Mouse (Mus musculus): ENCODE data around the gene Artn. TPM values are rescaled to one million over a fixed set of nuclear protein-coding genes. Genes with fewer than 3 reads are reported as not detected.

Gene Artn
- polyA plus RNA-seq, 1 experiment from 2014 or later, result 2.0 TPM

- 79% methylated on average over 14 of the region's 14 CpGs for WGBS
- H3K27ac ChIP-seq (replicated peaks; ENCODE audit: low read depth, low read length), result no peak overlapping the region
- ATAC-seq (replicated peaks; ENCODE audit: insufficient number of reproducible peaks, low FRiP score, low TSS enrichment, low read depth) (no peak), DNase-seq (ENCODE audit: low spot score) (no peak)
- no peaks in the 10 kb centered on the region for H3K4me1 ChIP-seq (ENCODE audit: control insufficient read depth, insufficient read depth, low read length)
- H3K9ac ChIP-seq (replicated peaks; ENCODE audit: low read length), result no peak overlapping the region
- H3K4me2 ChIP-seq (ENCODE audit: low read depth, low read length), result no peak overlapping the region
- H3K4me3 ChIP-seq (ENCODE audit: low read depth, low read length), result no peak overlapping the region
- no peaks in the 10 kb centered on the region for H3K36me3 ChIP-seq (replicated peaks; ENCODE audit: control insufficient read depth, insufficient read depth, low read depth, low read length)
- no peaks in the 10 kb centered on the region for H3K9me3 ChIP-seq (replicated peaks; ENCODE audit: control insufficient read depth, low read length)
- H3K27me3 ChIP-seq (ENCODE audit: control insufficient read depth, insufficient read depth, low read length), result no peaks in the 10 kb centered on the region
Measured at GRCm38 (mm10) chr4:117964346-117965025, 34.9 kb upstream of the Artn start.

GRCm38 (mm10) chr4:117957492-117957891, 27.9 kb upstream of the Artn start:
- H3K9me3 ChIP-seq (replicated peaks; ENCODE audit: control insufficient read depth, low read length), result no peaks in the 10 kb centered on the region; the same call in 1 of the 2 replicates
- 58% methylated on average over 4 of the region's 4 CpGs for WGBS
- no peak overlapping the region for H3K4me2 ChIP-seq (ENCODE audit: low read depth, low read length)

GRCm38 (mm10) chr4:117947493-117947892, 17.9 kb upstream of the Artn start:
- no peaks in the 10 kb centered on the region; the same call in 1 of the 2 replicates for H3K36me3 ChIP-seq (replicated peaks; ENCODE audit: control insufficient read depth, insufficient read depth, low read depth, low read length)
- H3K9me3 ChIP-seq (replicated peaks; ENCODE audit: control insufficient read depth, low read length), result no peaks in the 10 kb centered on the region; the same call in 1 of the 2 replicates
- H3K9ac ChIP-seq (replicated peaks; ENCODE audit: low read length), result no peak overlapping the region
- DNase-seq (ENCODE audit: low spot score), result no peak
- 0 out of 2 replicates have a peak, but pooled peaks cover 2% of the 10 kb centered on the region for H3K4me1 ChIP-seq (ENCODE audit: control insufficient read depth, insufficient read depth, low read length)
- no peak for ATAC-seq (replicated peaks; ENCODE audit: insufficient number of reproducible peaks, low FRiP score, low TSS enrichment, low read depth)
- 75% methylated on average over 7 of the region's 7 CpGs for WGBS
- H3K4me3 ChIP-seq (ENCODE audit: low read depth, low read length), result no peak overlapping the region
- H3K27me3 ChIP-seq (ENCODE audit: control insufficient read depth, insufficient read depth, low read length), result no peaks in the 10 kb centered on the region
- no peak overlapping the region for H3K4me2 ChIP-seq (ENCODE audit: low read depth, low read length)
- no peak overlapping the region for H3K27ac ChIP-seq (replicated peaks; ENCODE audit: low read depth, low read length)

More at GRCm38 (mm10) chr4:117957492-117957891, 27.9 kb upstream of the Artn start:
- Histone ChIP-seq H3K27ac (replicated peaks; ENCODE audit: low read depth, low read length) (no peak overlapping the region), H3K4me3 (ENCODE audit: low read depth, low read length) (no peak overlapping the region), H3K36me3 (replicated peaks; ENCODE audit: control insufficient read depth, insufficient read depth, low read depth, low read length) (no peaks in the 10 kb centered on the region; the same call in 1 of the 2 replicates), H3K27me3 (ENCODE audit: control insufficient read depth, insufficient read depth, low read length) (no peaks in the 10 kb centered on the region), H3K9ac (replicated peaks; ENCODE audit: low read length) (no peak overlapping the region), H3K4me1 (ENCODE audit: control insufficient read depth, insufficient read depth, low read length) (no peaks in the 10 kb centered on the region)
- DNase-seq (ENCODE audit: low spot score) (no peak), ATAC-seq (replicated peaks; ENCODE audit: insufficient number of reproducible peaks, low FRiP score, low TSS enrichment, low read depth) (no peak)

GRCm38 (mm10) chr4:117946639-117947305, 17.2 kb upstream of the Artn start:
- H3K4me1 ChIP-seq (ENCODE audit: control insufficient read depth, insufficient read depth, low read length), result 0 out of 2 replicates have a peak, but pooled peaks cover 2% of the 10 kb centered on the region
- no peaks in the 10 kb centered on the region for H3K9me3 ChIP-seq (replicated peaks; ENCODE audit: control insufficient read depth, low read length)
- H3K36me3 ChIP-seq (replicated peaks; ENCODE audit: control insufficient read depth, insufficient read depth, low read depth, low read length), result no peaks in the 10 kb centered on the region
- no peak overlapping the region for H3K27ac ChIP-seq (replicated peaks; ENCODE audit: low read depth, low read length)
- DNase-seq (ENCODE audit: low spot score) (no peak), ATAC-seq (replicated peaks; ENCODE audit: insufficient number of reproducible peaks, low FRiP score, low TSS enrichment, low read depth) (no peak)
- H3K9ac ChIP-seq (replicated peaks; ENCODE audit: low read length), result no peak overlapping the region
- 90% methylated on average over 11 of the region's 11 CpGs for WGBS
- H3K4me3 ChIP-seq (ENCODE audit: low read depth, low read length), result no peak overlapping the region
- H3K4me2 ChIP-seq (ENCODE audit: low read depth, low read length), result no peak overlapping the region
- no peaks in the 10 kb centered on the region for H3K27me3 ChIP-seq (ENCODE audit: control insufficient read depth, insufficient read depth, low read length)

- no peak overlapping the region for H3K9ac ChIP-seq (replicated peaks; ENCODE audit: low read length)
- no peak overlapping the region for H3K27ac ChIP-seq (replicated peaks; ENCODE audit: low read depth, low read length)
- 0 out of 2 replicates have a peak, but pooled peaks cover 2% of the 10 kb centered on the region for H3K4me1 ChIP-seq (ENCODE audit: control insufficient read depth, insufficient read depth, low read length)
- DNase-seq (ENCODE audit: low spot score), result no peak
- no peaks in the 10 kb centered on the region for H3K36me3 ChIP-seq (replicated peaks; ENCODE audit: control insufficient read depth, insufficient read depth, low read depth, low read length)
- no peak overlapping the region for H3K4me2 ChIP-seq (ENCODE audit: low read depth, low read length)
- H3K4me3 ChIP-seq (ENCODE audit: low read depth, low read length), result no peak overlapping the region
- H3K27me3 ChIP-seq (ENCODE audit: control insufficient read depth, insufficient read depth, low read length), result no peaks in the 10 kb centered on the region
- no peak for ATAC-seq (replicated peaks; ENCODE audit: insufficient number of reproducible peaks, low FRiP score, low TSS enrichment, low read depth)
- H3K9me3 ChIP-seq (replicated peaks; ENCODE audit: control insufficient read depth, low read length), result no peaks in the 10 kb centered on the region
- 24% methylated on average over 5 of the region's 5 CpGs for WGBS
Measured at GRCm38 (mm10) chr4:117943317-117943716, 13.8 kb upstream of the Artn start.

DNA sequence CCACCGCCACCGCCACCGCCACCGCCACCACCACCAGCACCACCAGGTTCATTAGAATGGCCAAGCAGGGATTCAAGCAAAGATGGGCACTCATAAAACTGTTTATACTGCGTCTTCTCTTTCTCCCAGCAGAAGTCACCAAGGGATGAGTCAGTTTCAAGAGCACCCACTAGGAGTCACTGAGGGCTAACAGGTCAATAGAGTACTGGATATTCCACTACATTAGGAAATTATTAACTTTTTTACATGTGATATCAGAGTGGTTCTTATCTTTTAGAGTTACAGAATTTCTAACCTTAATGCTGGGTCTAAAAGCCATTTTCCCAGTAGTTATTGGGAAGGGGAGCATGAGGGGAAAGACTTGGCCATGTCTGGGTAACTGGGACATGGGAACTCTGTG, 7.4 kb upstream of the Artn start:
- Histone ChIP-seq H3K9ac (replicated peaks; ENCODE audit: low read length) (no peak overlapping the region), H3K4me3 (ENCODE audit: low read depth, low read length) (no peak overlapping the region), H3K27ac (replicated peaks; ENCODE audit: low read depth, low read length) (no peak overlapping the region), H3K36me3 (replicated peaks; ENCODE audit: control insufficient read depth, insufficient read depth, low read depth, low read length) (no peaks in the 10 kb centered on the region), H3K4me1 (ENCODE audit: control insufficient read depth, insufficient read depth, low read length) (no peaks in the 10 kb centered on the region), H3K4me2 (ENCODE audit: low read depth, low read length) (no peak overlapping the region), H3K9me3 (replicated peaks; ENCODE audit: control insufficient read depth, low read length) (no peaks in the 10 kb centered on the region), H3K27me3 (ENCODE audit: control insufficient read depth, insufficient read depth, low read length) (no peaks in the 10 kb centered on the region)
- ATAC-seq (replicated peaks; ENCODE audit: insufficient number of reproducible peaks, low FRiP score, low TSS enrichment, low read depth), result no peak
- 98% methylated on average over 5 of the region's 5 CpGs for WGBS
- DNase-seq (ENCODE audit: low spot score), result no peak

- Histone ChIP-seq H3K4me2 (ENCODE audit: low read depth, low read length) (no peak overlapping the region), H3K4me3 (ENCODE audit: low read depth, low read length) (no peak overlapping the region), H3K9me3 (replicated peaks; ENCODE audit: control insufficient read depth, low read length) (no peaks in the 10 kb centered on the region), H3K27ac (replicated peaks; ENCODE audit: low read depth, low read length) (no peak overlapping the region), H3K4me1 (ENCODE audit: control insufficient read depth, insufficient read depth, low read length) (no peaks in the 10 kb centered on the region; the same call in none of the 2 replicates), H3K27me3 (ENCODE audit: control insufficient read depth, insufficient read depth, low read length) (no peaks in the 10 kb centered on the region), H3K9ac (replicated peaks; ENCODE audit: low read length) (no peak overlapping the region), H3K36me3 (replicated peaks; ENCODE audit: control insufficient read depth, insufficient read depth, low read depth, low read length) (no peaks in the 10 kb centered on the region)
- ATAC-seq (replicated peaks; ENCODE audit: insufficient number of reproducible peaks, low FRiP score, low TSS enrichment, low read depth) (no peak), DNase-seq (ENCODE audit: low spot score) (no peak)
- WGBS, result 81% methylated on average over 4 of the region's 4 CpGs
Measured at GRCm38 (mm10) chr4:117934081-117934480, 4.5 kb upstream of the Artn start.

DNA sequence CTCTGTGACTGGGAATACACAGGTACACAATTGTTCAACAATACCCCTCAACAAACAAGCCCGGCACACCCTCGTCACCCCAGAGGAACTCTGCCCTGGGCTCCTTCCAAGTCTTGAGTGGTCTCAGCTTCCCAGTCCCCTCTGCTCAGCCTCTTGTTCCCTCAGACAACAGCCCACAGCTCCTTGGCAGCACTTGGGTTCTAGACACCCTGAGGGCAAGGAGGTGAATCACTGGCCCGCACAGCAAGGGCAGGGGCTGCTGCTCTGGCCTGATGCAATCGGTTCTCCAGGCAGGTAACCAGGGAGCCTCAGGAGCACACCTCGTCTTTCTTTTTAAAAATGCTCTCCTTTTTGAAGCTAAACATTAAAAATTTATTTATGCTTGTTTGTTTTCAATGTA, 3.7 kb upstream of the Artn start:
- WGBS, result 73% methylated on average over 5 of the region's 5 CpGs
- Histone ChIP-seq H3K4me1 (ENCODE audit: control insufficient read depth, insufficient read depth, low read length) (peaks cover 5% of the 10 kb centered on the region), H3K27ac (replicated peaks; ENCODE audit: low read depth, low read length) (no peak overlapping the region), H3K4me3 (ENCODE audit: low read depth, low read length) (no peak overlapping the region), H3K27me3 (ENCODE audit: control insufficient read depth, insufficient read depth, low read length) (0 out of 2 replicates have a peak, but pooled peaks cover 3% of the 10 kb centered on the region), H3K9ac (replicated peaks; ENCODE audit: low read length) (no peak overlapping the region), H3K36me3 (replicated peaks; ENCODE audit: control insufficient read depth, insufficient read depth, low read depth, low read length) (no peaks in the 10 kb centered on the region), H3K9me3 (replicated peaks; ENCODE audit: control insufficient read depth, low read length) (no peaks in the 10 kb centered on the region), H3K4me2 (ENCODE audit: low read depth, low read length) (no peak overlapping the region)
- ATAC-seq (replicated peaks; ENCODE audit: insufficient number of reproducible peaks, low FRiP score, low TSS enrichment, low read depth), result no peak
- no peak for DNase-seq (ENCODE audit: low spot score)

All from embryonic facial prominence, embryonic 11.5 days (tissue).